Mouse (Mus musculus) cerebellum, adult 9-10 months (tissue): ENCODE results near the gene Gm6309.
A peak's percentile ranks its signal among the peaks of the same experiment; 100 is the strongest.
"Not testable (repeated sequence)": the region's sequence is repeated elsewhere in the genome, so short reads cannot be mapped to it uniquely, and the experiment has no call there.

ENCODE experiments used
- DNase-seq: peaks from one replicate; pipeline ENCODE4 v3.0.0; 2022

The Gm6309 gene

GRCm38 (mm10) chr5:146170621-146171020 lies at the start of gene Gm6309:
TSS of gene Gm6309 (minus strand) at chr5:146170721.
- not testable (repeated sequence) for DNase-seq

- DNase-seq = no peak
These were observed 35.0 kb upstream of the Gm6309 start for GRCm38 (mm10) chr5:146205537-146205936.

GRCm38 (mm10) chr5:146203921-146204320 lies 33.4 kb upstream of the Gm6309 start:
- no peak for DNase-seq

GRCm38 (mm10) chr5:146200580-146200979 lies 30.1 kb upstream of the Gm6309 start:
- no peak for DNase-seq

- DNase-seq = no peak
These were observed 29.0 kb upstream of the Gm6309 start for GRCm38 (mm10) chr5:146199540-146199939.

- no peak for DNase-seq
These were observed 28.6 kb upstream of the Gm6309 start for GRCm38 (mm10) chr5:146199073-146199472.

GRCm38 (mm10) chr5:146193360-146193759 lies 22.8 kb upstream of the Gm6309 start:
- DNase-seq = peak; percentile 61

GRCm38 (mm10) chr5:146190501-146191269 lies 20.2 kb upstream of the Gm6309 start:
- DNase-seq = peak; percentile 93

- DNase-seq = no peak
These were observed 19.6 kb upstream of the Gm6309 start for GRCm38 (mm10) chr5:146190093-146190492.

GRCm38 (mm10) chr5:146188712-146189111 lies 18.2 kb upstream of the Gm6309 start:
- peak; percentile 66 for DNase-seq

- no peak for DNase-seq
These were observed 17.6 kb upstream of the Gm6309 start for GRCm38 (mm10) chr5:146188144-146188543.

GRCm38 (mm10) chr5:146187441-146187840 lies 16.9 kb upstream of the Gm6309 start:
- DNase-seq = peak; percentile 87

GRCm38 (mm10) chr5:146185204-146185603 lies 14.7 kb upstream of the Gm6309 start, which contains the start of gene 1700001J03Rik:
TSS of gene 1700001J03Rik (minus strand) at chr5:146185304.
- DNase-seq = not testable (repeated sequence)

- DNase-seq = peak; percentile 73
These were observed 2.2 kb upstream of the Gm6309 start for GRCm38 (mm10) chr5:146172744-146173143.

GRCm38 (mm10) chr5:146160439-146160838 lies 10.1 kb downstream of the Gm6309 start, which contains the start of gene Gm5565:
TSS of gene Gm5565 (minus strand) at chr5:146160539.
- DNase-seq = not testable (repeated sequence)

- DNase-seq = not testable (repeated sequence)
These were observed 12.2 kb downstream of the Gm6309 start for GRCm38 (mm10) chr5:146158326-146158725.

- no peak for DNase-seq
These were observed 20.1 kb downstream of the Gm6309 start for GRCm38 (mm10) chr5:146150454-146150853.

GRCm38 (mm10) chr5:146147903-146148302 lies 22.6 kb downstream of the Gm6309 start:
- no peak for DNase-seq
